Mouse (Mus musculus) right cerebral cortex, postnatal 10 days (tissue): ENCODE data around the gene Kazald1.

Experiments used
- DNase-seq, 2 experiments: peaks; one replicate each; pipeline ENCODE4 v3.0.0; 2021; ENCODE audit warnings: low spot score in 2 of 2

Gene Kazald1

GRCm38 (mm10) chr19:45048644-45049365, 26.2 kb upstream of the Kazald1 start:
- DNase-seq, result no peak

- DNase-seq, result no peak
Measured at GRCm38 (mm10) chr19:45049523-45049922, 25.5 kb upstream of the Kazald1 start.

- no peak for DNase-seq
Measured at GRCm38 (mm10) chr19:45053451-45053850, 21.6 kb upstream of the Kazald1 start.

GRCm38 (mm10) chr19:45054892-45055690, 19.9 kb upstream of the Kazald1 start:
- no peak for DNase-seq

- DNase-seq, result no peak
Measured at GRCm38 (mm10) chr19:45056364-45056763, 18.7 kb upstream of the Kazald1 start.

- no peak for DNase-seq
Measured at GRCm38 (mm10) chr19:45056908-45057698, 17.9 kb upstream of the Kazald1 start.

GRCm38 (mm10) chr19:45057724-45058112, 17.3 kb upstream of the Kazald1 start:
- no peak for DNase-seq

GRCm38 (mm10) chr19:45058113-45058839, 16.8 kb upstream of the Kazald1 start:
- DNase-seq, result peak; percentile 95 to 96

- DNase-seq, result no peak
Measured at GRCm38 (mm10) chr19:45058841-45059240, 16.2 kb upstream of the Kazald1 start.

- DNase-seq, result peak in 1 of 2 experiments; percentile 31
Measured at GRCm38 (mm10) chr19:45063565-45064292, 11.3 kb upstream of the Kazald1 start.

GRCm38 (mm10) chr19:45065226-45065625, 9.8 kb upstream of the Kazald1 start:
- no peak for DNase-seq

- no peak for DNase-seq
Measured at GRCm38 (mm10) chr19:45067170-45067569, 7.9 kb upstream of the Kazald1 start.

GRCm38 (mm10) chr19:45067758-45068510, 7.1 kb upstream of the Kazald1 start:
- no peak for DNase-seq

- peak; percentile 79 to 91 for DNase-seq
Measured at GRCm38 (mm10) chr19:45073871-45074542, 1.0 kb upstream of the Kazald1 start.

- no peak for DNase-seq
Measured at GRCm38 (mm10) chr19:45075323-45076035, 438 bp downstream of the Kazald1 start.

- DNase-seq, result no peak
Measured at GRCm38 (mm10) chr19:45076036-45076575, 1.1 kb downstream of the Kazald1 start.

- DNase-seq, result no peak
Measured at GRCm38 (mm10) chr19:45076586-45077510, 1.8 kb downstream of the Kazald1 start.
